Mouse (Mus musculus) liver, embryonic 14.5 days (tissue): Measurements from ENCODE around the gene Ctns.

Experiments used
- CTCF ChIP-seq: IDR thresholded peaks from 2 replicates; pipeline ENCODE4 v1.5.1; 2016; ENCODE audit warnings: antibody characterized with exemption, low read depth, control low read depth
- EP300 ChIP-seq: IDR thresholded peaks from 2 replicates; pipeline ENCODE4 v1.6.1; 2016; ENCODE audit warnings: antibody characterized with exemption, low read depth

DNA sequence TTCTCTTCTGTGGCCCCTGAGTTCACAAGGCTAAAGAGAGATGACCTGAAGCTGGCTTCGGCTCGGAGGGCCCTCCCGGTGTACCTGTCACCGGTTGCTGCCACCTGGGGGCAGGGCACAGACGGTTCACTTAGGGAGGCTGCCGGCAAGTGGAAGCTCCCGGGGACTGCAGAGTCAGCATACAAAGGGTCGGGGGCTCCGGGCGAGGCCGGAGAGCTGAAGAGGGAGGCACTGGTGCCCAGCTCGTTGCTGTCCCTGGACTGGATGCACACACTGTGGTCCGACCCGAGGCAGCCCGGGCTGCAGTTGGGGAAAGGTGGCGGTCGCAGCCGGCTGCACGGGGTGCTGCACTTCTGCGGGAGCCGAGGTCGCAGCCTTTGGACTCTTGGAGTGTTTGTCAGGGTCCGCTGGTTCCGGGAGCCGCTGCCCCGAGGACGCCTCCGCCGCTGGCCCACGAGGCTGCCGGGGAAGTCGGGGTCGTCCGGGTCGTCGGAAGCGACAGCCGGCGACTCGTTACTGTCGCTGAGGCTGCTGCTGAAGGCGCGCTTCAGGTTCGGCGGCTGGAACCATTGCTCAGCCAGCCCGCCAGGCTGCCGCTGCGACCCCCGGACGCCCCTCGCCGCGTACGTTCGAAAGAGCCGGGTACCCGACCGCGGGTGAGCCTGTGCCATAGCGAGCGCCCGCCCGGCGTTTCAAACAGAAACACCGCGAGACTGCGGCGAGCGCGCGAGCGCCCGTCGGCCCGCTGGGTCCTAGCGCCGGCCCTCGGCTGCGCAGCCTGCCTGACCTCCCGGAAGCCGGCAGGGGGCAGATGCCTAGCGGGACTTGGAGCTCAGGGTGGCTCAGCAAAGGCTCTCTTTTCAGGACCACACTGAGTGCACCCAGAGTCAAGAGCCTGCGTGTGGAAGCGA lies 61.0 kb downstream of the Ctns start, which contains the start of gene Haspin:
- peak; percentile 77 for TF ChIP-seq EP300
- peak; percentile 91 for TF ChIP-seq CTCF
